Mouse (Mus musculus): Measurements from ENCODE around the gene 2200002D01Rik. TPM values are rescaled to one million over a fixed set of nuclear protein-coding genes. Genes with fewer than 3 reads are reported as not detected.
A peak's percentile ranks its signal among the peaks of the same experiment; 100 is the strongest.
"Not testable (repeated sequence)": the region's sequence is repeated elsewhere in the genome, so short reads cannot be mapped to it uniquely, and the experiment has no call there.

Gene 2200002D01Rik
- total RNA-seq, 2 experiments from 2014 or later = 0.65 to 0.98 TPM

DNA sequence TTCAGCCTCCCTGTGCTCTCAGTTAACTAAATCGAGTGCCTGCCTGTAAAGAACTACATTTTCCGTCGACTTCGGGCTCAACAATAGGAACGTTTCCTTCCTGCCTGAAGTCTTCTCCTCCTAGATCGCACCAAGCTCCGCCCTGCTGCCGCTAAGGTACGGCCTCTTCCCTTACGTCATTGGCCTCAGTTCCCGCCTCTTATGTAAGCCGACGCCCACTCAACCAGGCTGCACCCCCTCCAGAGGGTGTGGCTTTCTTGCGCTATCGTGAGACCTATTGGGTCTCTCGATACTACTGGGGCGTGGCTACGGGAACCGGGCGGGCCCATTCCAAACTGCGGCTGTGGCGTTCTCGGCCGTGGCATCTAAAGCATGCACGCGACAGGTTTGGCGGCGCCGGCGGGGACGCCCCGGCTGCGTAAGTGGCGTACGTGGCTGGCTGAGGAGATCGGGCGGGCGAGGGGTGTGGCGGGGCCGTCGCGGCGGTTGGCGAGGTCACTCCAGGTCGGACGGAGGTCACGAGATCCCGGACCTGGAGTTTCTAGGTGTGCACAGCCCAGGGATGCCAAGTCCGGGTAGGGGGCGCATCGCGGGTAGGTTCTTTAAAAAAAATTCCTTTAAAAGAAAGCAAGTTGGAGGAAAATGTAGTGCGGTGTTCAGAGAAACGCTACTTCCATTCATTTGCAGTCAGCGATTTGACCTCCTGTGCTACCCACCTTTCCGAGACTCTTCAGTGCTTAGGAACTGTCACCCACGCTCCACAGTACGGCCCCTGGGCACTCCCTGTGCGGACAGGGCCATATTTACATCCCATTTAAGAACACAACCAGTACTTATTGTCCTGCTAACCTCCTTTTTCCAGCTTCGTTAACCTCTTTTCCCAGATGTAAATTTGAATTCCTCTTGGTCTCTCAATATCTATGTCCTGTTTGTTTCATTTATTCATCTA is 10.0 kb downstream of the 2200002D01Rik start, which contains the start of gene Yif1b:
TSS of gene Yif1b (plus strand) at position 311 of the 949 bp plus-strand sequence.
- peak; percentile 98 to 99 for DNase-seq (ENCODE audit: low spot score in 2 of 2)

DNA sequence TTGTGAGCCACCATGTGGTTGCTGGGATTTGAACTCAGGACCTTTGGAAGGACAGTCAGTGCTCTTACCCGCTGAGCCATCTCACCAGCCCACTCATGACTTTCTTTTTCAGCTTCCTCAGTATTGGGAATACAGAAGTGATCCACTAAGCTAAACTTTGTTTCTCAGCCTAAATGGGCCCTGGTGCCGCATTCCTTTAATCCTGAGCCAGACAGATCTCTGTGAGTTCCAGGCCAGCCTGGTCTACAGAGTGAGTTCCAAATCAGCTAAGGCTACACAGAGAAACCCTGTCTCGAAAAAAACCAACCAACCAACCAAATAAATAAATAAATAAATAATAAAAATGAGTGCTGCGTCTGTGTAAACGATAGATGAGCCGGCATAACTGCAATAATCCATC is 10.7 kb downstream of the 2200002D01Rik start:
- DNase-seq (ENCODE audit: low spot score in 2 of 2) = not testable (repeated sequence)

DNA sequence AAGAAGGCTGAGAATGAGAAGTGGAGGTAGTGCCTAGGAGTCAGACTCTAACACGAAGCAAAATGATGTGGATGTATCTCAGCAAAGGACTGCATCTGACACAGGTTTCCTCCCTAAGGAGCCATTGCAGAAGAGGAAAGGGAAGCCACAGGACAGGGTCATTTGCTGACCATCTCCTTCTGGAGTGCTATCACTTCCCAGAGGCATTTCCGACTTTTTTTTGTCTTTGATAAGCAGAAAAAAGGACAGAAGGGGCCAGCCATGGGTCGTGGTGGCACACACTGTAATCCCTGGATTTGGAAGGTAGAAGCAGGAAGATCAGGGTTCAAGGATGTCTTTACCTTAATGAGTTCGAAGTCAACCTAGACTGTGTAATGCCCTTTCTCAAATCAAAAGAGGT is 11.7 kb downstream of the 2200002D01Rik start:
- no peak for DNase-seq (ENCODE audit: low spot score in 2 of 2)

DNA sequence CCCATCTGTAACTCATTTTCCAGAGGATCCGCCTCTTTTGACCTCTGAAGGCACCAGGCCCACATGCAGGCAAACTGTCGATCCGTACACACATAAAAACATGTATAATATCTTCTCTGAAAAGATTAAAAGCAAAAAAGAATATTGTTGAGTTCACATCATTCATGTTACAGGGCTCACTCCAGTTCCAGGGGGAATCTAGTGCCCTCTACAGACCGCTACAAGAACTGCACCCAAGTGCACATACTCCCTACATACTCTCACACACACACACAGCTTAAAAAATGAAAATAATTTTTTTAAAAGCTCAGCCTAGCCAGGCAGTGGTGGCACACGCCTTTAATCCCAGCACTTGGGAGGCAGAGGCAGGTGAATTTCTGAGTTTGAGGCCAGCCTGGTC is 13.6 kb downstream of the 2200002D01Rik start:
- no peak for DNase-seq (ENCODE audit: low spot score in 2 of 2)

DNA sequence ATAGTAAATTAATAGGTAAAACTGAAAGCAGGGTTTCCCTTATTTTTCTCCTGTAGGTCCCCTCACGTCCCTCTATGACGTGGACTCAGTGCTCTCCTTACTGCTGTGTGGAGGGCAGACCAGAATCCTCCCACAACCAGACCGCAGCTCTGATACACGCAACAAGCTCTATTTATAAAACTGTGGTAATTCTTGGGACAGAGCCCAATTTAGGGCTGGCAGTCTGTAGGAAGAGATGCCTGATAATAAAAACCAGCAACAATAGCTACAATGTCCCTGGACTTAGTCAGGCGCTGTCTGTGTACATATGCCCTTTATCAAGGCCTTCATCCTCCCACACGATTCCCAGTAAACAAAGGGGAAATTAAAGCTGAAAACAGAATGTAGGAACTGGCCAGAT is 14.5 kb downstream of the 2200002D01Rik start:
- no peak for DNase-seq (ENCODE audit: low spot score in 2 of 2)

DNA sequence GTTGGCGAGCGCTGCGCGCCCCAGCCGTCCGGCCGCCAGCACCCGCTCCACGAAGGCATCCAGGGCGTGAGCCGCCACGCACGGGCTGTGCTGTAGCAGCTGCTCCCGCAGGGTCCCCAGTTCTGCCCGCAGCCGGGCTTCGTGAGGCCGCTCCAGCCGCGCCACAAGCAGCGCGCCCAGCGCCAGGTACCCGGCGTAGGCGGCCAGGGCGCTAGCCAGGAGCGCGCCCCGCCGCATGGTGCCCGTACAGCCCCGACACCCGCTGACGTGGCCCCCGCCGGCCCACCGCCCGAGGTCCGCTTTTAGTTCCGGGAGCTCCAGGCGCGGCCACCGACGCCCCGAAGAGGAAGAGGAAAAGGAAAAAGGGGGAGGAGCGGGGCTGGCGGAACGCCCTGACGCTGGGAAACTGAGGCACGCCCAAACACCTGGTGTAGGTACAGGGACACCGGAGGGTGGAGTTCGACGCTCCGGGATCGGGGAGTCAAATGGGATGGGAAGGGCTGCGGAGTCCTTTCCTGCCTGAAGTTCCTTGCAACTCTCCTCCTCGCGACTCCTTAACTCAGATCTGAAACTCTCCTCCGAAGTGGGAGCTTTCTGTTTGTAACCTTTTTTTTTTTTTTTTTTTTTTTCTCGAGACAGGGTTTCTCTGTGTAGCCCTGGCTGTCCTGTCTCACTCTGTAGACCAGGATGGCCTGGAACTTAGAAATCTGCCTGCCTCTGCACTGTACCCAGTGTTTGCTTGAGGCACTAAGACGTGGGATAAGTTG is 15.8 kb downstream of the 2200002D01Rik start, which contains the start of gene Kcnk6:
TSS of gene Kcnk6 (minus strand) at position 269 of the 767 bp plus-strand sequence.
- DNase-seq (ENCODE audit: low spot score in 2 of 2) = peak in 1 of 2 experiments; percentile 30

DNA sequence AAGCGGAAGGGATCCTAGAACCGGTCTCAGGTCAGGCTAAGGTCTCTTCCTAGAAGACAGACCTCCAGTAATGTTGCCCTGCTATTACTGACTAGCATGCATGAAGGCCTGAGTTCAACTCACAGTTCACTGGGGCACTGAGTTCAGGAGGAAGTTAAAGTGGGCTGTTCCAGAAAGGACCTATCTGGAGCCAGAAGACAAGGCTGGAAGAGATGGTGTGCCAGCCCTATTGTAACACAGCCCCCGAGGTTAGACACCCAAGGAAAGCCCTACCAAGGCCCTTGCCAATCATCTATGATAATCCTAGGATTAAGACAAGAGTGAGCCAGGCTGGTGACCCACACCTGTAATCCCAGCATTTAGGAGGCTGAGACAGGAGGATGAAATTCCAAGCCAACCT is 16.7 kb downstream of the 2200002D01Rik start:
- DNase-seq (ENCODE audit: low spot score in 2 of 2) = no peak

DNA sequence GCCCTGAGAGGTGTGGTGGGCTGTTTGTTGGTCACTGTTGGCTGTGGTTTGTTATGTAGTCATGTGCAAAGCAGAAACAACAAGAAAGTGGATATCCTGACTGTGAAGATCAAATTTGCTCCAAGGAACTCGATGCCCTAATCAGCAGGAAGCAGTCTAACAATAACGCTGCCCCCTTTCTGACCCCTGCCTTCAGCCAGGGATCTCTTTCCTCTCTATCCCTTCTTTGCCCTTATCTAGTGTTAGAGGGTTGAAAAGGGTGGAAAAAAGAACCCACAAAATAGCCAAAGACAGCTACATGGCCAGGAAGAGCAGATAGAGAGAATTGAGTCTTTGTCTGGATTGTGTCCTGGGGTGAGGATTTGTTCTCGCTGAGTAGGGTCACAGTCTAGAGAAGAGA is 17.7 kb downstream of the 2200002D01Rik start:
- no peak for DNase-seq (ENCODE audit: low spot score in 2 of 2)

DNA sequence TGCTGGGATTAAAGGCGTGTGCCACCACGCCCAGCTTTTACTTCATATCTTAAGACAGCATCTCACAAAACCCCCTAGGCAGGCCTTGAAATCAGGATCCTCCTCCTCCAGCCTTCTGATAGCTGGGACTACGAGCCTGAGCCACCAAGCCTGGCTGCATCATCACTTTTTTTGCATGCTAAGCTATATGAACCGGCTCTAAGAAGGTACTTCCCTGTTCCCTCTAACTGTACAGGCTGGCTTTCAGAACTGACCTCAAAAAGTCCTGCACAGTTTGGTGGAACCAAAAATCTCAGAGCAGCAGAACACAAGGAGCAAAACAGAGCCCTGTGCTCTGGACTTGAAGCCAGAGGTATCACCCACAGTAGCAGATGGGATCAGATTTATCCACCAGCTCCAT is 20.1 kb downstream of the 2200002D01Rik start:
- no peak for DNase-seq (ENCODE audit: low spot score in 2 of 2)

DNA sequence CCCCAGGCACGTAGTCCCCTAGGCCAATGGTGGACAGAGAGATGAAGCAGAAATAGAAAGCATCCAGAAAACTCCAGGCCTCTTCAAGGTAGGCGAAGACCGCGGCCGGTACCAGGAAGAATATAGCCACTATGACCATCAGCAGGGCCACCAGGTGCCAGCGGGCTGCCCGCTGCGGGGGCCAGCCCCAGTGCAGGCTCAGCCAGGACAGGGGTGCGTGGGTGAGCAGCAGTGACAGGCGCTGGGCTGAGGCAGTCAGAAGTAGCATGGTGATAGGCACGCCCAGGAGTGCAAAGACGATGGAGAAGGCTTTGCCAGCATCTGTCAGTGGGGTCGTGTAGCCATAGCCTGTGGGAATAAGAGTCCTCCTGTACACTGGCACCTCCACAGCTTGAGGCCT is 22.7 kb downstream of the 2200002D01Rik start:
- DNase-seq (ENCODE audit: low spot score in 2 of 2) = peak in 1 of 2 experiments; percentile 39

DNA sequence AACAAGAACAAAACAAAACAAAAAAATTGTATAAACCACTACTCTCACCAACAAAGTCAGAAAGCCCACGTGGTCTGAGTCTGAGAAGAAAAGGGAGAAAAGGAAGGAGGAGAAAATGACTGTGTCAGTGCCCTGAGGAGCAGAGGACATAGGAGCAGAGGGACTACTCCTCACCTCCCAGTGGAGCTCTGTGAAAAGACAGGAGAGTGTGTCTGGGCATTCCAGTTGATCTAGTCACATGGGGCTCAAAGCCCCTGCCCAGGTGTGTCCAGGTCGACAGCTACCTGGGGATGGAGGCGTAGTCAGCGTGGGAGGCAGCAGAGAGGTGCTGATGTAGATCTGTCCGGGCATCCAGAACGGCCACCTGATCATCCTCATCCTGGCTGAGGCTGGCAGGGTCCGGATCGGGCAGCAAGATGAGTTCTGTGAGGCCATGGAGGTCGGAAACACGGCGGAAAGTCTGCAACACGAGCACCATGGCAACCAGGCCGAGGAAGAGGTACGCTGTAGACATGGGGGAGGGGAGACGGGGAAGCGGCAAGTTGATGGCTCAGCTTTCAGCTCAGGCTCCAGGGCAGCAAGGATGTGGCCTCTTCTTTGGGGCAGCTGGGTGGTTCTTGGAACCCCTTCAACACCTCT is 23.4 kb downstream of the 2200002D01Rik start:
- peak in 1 of 2 experiments; percentile 34 for DNase-seq (ENCODE audit: low spot score in 2 of 2)

DNA sequence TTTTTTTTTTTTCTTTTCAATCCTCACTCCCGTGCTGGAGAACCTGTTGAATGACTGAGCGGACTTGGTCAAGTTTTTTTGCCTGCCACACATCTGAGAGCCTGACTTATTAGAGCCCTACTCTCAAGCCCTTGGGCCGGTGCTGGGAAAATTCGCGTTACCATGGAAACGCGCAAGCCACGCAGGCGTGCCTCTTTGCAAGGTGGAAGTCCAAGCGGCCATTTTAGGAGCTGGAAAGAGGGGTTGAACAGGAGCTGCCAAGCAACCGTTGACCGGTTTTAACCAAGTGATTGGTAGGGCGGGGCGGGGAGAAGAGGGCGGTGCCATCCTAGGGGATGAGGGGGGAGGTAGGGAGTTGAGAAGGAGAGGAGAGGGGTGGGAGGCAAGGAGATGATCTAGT is 33.4 kb downstream of the 2200002D01Rik start:
- no peak for DNase-seq (ENCODE audit: low spot score in 2 of 2)

DNA sequence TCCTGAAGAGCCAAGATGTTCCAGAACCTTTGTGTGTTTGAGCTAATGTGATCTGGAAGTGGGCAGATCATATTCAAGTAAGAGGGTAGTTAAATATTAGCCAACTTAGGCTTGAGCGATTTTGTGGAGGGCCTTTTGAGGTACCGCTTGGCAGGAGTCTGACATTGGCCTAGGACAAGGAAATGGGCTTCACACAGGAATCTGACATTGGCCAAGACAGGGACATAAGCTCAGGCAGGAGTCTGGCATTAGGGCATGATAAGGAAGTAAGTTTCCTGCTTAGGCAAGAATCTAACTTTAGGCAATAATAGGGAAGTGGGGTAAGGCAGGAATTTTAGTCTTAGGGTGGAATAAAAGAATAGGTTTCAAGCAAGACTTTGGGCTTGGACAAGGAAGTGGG is 34.0 kb downstream of the 2200002D01Rik start:
- DNase-seq (ENCODE audit: low spot score in 2 of 2) = no peak

DNA sequence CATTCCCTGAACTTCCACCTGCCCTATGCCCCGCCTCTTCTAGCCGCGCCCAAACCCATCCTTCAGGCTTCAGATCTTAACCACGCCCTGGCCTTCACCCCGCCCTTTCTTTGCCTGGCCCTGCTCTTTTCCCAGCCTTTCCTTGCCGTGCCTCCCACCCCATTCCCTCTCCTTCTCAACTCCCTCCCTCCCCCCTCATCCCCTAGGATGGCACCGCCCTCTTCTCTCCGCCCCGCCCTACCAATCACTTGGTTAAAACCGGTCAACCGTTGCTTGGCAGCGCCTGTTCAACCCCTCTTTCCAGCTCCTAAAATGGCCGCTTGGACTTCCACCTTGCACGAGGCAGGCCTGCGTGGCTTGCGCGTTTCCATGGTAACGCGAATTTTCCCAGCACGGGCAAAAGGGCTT is 34.6 kb downstream of the 2200002D01Rik start, which contains the start of gene Catsperg1:
TSS of gene Catsperg1 (minus strand) at position 361 of the 408 bp plus-strand sequence.
- DNase-seq (ENCODE audit: low spot score in 2 of 2) = no peak

DNA sequence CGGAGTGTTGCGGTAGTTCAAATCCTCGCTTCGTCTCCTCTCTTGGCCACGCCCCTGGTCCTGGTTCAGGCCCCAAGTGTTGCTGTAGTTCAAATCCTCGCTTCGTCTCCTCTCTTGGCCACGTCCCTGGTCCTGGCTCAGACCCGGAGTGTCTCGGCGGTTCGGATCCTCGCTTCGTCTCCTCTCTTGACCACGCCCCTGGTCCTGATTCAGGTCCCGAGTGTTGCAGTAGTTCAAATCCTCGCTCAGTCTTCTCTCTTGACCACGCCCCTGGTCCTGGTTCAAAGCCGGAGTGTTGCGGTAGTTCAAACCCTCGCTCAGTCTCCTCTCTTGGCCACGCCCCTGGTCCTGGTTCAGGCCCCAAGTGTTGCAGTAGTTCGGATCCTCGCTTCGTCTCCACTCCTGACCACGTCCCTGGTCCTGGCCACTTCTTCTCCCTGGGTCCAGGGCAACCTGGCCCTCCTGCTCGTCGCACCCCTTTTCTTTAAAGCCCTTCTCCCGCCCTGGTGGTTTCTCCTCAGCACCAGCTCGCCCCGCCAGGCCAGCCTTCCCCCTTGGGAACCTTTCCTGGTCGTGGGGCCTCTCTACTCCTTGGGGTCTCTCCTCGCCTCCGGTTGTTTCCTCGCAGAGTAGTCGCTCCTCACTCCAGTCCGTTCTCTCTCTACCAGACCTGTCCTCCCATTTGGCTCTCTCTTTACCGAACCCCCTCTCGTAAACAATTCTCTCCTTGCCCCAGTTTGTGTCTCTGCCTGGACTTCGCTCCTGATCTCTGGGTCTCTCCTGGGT is 35.3 kb downstream of the 2200002D01Rik start:
- DNase-seq (ENCODE audit: low spot score in 2 of 2) = not testable (repeated sequence)

DNA sequence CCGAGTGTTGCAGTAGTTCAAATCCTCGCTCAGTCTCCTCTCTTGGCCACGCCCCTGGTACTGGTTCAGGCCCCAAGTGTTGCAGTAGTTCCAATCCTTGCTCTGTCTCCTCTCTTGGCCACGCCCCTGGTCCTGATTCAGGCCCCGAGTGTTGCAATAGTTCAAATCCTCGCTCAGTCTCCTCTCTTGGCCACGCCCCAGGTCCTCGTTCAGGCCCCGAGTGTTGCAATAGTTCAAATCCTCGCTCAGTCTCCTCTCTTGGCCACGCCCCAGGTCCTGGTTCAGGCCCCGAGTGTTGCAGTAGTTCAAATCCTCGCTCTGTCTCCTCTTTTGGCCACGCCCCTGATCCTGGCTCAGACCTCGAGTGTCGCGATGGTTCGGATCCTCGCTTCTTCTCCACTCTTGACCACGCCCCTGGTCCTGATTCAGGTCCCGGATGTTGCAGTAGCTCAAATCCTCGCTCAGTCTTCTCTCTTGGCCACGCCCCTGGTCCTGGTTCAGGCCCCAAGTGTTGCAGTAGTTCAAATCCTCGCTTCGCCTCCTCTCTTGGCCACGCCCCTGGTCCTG is 36.0 kb downstream of the 2200002D01Rik start:
- no peak for DNase-seq (ENCODE audit: low spot score in 2 of 2)

DNA sequence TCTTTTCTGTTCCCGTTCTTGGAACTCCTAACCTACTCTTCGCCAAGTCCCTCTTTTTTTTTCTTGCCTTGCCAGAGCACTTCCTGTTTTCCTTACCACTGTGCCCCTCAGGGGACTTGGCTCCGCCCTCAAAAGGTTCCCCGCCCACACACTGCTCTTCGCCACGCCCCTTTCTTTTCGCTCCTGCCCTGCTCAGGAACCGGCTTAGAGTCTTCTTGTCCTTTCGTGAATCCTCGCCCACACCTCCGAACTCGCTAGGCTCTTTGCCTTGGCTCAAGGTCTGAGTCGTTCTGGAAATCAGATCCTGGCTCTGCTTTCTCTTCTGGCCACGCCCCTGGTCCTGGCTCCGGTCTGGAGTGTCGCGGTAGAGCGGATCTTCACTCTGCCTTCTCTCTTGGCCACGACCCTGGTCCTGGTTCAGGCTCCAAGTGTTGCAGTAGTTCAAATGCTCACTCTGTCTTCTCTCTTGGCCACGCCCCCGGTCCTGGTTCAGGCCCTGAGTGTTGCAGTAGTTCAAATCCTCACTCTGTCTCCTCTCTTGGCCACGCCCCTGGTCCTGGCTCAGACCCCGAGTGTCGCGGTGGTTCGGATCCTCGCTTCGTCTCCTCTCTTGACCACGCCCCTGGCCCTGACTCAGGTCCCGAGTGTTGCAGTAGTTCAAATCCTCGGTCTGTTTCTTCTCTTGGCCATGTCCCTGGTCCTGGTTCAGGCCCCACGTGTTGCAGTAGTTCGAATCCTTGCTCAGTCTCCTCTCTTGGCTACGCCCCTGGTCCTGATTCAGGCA is 36.7 kb downstream of the 2200002D01Rik start:
- peak in 1 of 2 experiments; percentile 13 for DNase-seq (ENCODE audit: low spot score in 2 of 2)

DNA sequence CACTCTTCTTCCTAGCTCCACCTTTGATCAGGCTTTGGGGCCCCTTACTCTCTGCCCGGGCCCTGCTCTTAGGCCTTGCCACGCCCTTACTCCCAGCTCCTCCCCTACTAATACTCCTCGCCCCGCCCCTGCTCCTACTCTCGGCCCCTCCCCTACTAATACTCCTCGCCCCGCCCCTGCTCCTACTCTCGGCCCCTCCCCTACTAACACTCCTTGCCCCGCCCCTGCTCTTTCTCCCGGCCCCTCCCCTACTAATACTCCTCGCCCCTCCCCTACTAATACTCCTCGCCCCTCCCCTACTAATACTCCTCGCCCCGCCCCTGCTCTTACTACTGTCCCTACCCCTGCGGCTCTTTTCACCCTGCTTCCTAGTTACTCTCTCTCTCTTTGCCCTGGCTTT is 37.3 kb downstream of the 2200002D01Rik start:
- not testable (repeated sequence) for DNase-seq (ENCODE audit: low spot score in 2 of 2)

DNA sequence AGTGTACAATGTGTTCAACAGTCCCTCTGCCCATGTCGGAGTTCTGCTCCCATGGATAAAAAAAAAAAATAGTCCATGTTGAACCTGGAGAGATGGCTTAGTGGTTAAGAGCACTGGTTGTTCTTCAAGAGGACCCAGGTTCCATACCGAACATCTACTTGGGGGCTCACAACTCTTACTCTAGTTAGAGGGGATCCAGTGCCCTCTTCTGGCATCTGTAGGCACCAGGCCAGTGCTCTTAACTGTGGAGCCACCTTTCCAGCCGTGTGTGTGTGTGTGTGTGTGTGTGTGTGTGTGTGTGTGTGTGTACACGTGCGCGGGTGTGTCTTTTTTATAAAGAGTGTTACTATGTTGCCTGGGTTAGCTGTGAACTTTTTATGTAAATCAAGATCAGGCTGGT is 45.7 kb downstream of the 2200002D01Rik start:
- DNase-seq (ENCODE audit: low spot score in 2 of 2) = no peak
